Mouse (Mus musculus): ENCODE data around the gene Trpt1. TPM values are rescaled to one million over a fixed set of nuclear protein-coding genes. Genes with fewer than 3 reads are reported as not detected.

Gene Trpt1
- 10 to 100 TPM; 18.8 to 19.6 TPM for total RNA-seq (2021)
- long read RNA-seq, experiment 1, partial matches to known transcripts: 0 of 8 reads
- long read RNA-seq, experiment 1, other reads (novel, unspliced or antisense): 5 of 8 reads
- long read RNA-seq, experiment 2, partial matches to known transcripts: 0 of 6 reads
- long read RNA-seq, experiment 2, other reads (novel, unspliced or antisense): 4 of 6 reads

GRCm38 (mm10) chr19:6996006-6996405 lies at the start of gene Trpt1, which contains the start of gene Nudt22:
Trpt1 (plus strand) TSS chr19:6996131.
Nudt22 (minus strand) TSS chr19:6996117.
- TF ChIP-seq CTCF (IDR thresholded peaks at IDR 0.05): no peak
- Histone ChIP-seq H3K4me3 (peak within 1 kb of the TSS; percentile 89), H3K27ac (peak within 1 kb of the TSS; percentile 89)
- peak; percentile 79 to 80 for DNase-seq (ENCODE audit: extremely low spot score in 1 of 2, low spot score in 2 of 2)
- intact Hi-C loops (cut with DNase I): loop anchor here (2.0 kb wide), 1 partner anchor 23 kb away; the partner anchor contains the start of gene Fermt3

DNA sequence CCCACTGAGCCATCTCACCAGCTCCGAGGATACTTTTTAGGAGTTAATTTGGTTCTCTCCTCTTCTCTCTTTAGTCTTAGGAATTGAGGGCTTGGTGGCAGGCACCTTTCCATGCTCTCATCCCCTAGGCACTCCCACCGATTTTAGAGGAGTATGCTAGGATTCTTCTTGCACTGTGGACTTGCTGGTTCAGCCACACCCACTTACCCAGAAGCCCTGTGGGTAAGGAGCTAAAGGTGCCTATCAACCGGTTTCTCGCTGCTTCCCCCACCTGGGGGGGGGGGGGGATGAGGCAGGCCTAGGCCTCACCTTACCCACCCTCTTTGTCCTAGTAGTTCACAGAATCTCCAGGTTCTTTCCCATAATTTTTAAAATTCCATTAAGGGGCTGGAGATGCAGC lies 48.2 kb upstream of the Trpt1 start:
- DNase-seq (ENCODE audit: extremely low spot score in 1 of 2, low spot score in 2 of 2): no peak
- no peak for TF ChIP-seq CTCF (IDR thresholded peaks at IDR 0.05)
- intact Hi-C loops (cut with DNase I): loop anchor here (5.0 kb wide), 1 partner anchor 700 kb away; no protein-coding TSS in a partner anchor
- H3K27ac ChIP-seq: no peak overlapping the region
- no peak overlapping the region for H3K4me3 ChIP-seq

- TF ChIP-seq CTCF (IDR thresholded peaks at IDR 0.05): no peak
- intact Hi-C loops (cut with DNase I): loop anchor here (5.0 kb wide), 1 partner anchor 701 kb away; no protein-coding TSS in a partner anchor
- H3K27ac ChIP-seq: no peak overlapping the region
- H3K4me3 ChIP-seq: no peak overlapping the region
- DNase-seq (ENCODE audit: extremely low spot score in 1 of 2, low spot score in 2 of 2): no peak
Observed at GRCm38 (mm10) chr19:6948186-6948585, 47.7 kb upstream of the Trpt1 start.

DNA sequence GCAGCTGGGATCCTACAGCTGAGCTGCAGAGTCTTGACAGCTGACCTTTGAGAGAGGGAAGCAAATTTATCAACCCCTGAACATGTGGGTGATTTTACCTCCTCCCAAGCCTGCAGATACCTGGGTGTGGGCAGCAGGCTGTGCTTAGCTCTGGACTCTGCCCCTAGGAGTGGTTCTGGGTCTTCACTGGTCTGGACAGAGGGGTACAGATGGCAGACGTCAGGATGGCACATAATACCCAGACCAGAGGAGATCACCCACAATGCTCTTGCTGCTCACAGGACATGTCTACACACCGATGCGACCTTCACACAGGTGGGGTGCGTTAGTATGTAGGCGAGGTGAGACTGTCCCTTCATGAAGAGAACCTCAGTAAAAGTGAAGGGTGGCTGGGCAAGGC lies 46.4 kb upstream of the Trpt1 start:
- Histone ChIP-seq H3K4me3 (no peak overlapping the region), H3K27ac (no peak overlapping the region)
- intact Hi-C loops (cut with DNase I): loop anchor here (5.0 kb wide), 1 partner anchor 702 kb away; no protein-coding TSS in a partner anchor
- DNase-seq (ENCODE audit: extremely low spot score in 1 of 2, low spot score in 2 of 2): no peak
- TF ChIP-seq CTCF (IDR thresholded peaks at IDR 0.05): no peak

DNA sequence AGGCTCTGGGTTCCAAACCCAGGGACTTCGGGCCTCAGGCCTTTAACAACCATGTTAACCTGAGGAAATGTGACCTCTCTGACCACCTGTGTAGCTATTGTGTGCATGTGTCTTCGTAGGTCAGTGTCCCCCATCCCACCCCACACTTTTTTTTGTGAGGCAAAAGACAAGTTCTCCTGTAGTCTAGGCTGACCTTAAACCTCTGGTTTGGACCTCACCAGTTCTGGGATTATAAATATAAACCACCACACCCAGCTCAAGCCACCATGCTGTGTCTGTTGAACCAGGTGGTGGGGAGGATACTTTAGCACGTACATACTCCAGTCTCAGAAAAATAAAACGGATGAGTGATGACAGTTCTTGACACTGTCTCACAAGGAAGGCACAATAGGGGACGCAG lies 46.0 kb upstream of the Trpt1 start:
- no peak for TF ChIP-seq CTCF (IDR thresholded peaks at IDR 0.05)
- DNase-seq (ENCODE audit: extremely low spot score in 1 of 2, low spot score in 2 of 2): no peak
- Histone ChIP-seq H3K27ac (no peak overlapping the region; the same call in 1 of the 2 replicates), H3K4me3 (peak overlapping the region; percentile 62)
- intact Hi-C loops (cut with DNase I): loop anchor here (1.0 to 5.0 kb wide), 2 partner anchors 8 to 703 kb away; partner anchors contain the start of gene Gpr137

DNA sequence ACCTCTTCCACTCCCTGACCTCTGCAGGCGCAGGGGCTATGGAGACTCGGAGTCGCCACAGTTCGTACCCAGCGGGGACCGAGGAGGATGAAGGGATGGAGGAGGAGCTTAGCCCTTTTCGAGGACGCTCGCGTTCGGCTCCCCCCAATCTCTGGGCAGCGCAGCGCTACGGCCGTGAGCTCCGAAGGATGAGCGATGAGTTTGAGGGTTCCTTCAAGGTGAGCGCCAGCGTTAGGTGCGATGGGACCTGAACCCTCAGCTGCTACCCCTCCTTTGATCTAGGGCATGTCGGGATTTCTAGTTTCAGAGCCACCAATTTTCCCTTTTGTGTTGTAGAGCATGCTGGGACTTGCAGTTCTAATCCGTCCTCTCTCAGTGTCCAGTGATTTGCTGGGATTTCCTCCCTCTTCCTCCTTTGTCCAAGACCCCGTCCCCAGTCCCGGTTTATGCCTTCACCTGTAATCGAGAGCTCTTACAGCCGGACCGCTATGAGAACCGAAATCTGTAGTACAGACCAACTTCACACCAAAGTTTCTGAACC lies 45.2 kb upstream of the Trpt1 start:
- peak in 1 of 2 experiments; percentile 56 for DNase-seq (ENCODE audit: extremely low spot score in 1 of 2, low spot score in 2 of 2)
- Histone ChIP-seq H3K4me3 (peak overlapping the region; percentile 62), H3K27ac (peak overlapping the region; percentile 96)
- TF ChIP-seq CTCF (IDR thresholded peaks at IDR 0.05): no peak
- intact Hi-C loops (cut with DNase I): loop anchor here (1.0 kb wide), 1 partner anchor 8 kb away; the partner anchor contains the start of gene Gpr137

GRCm38 (mm10) chr19:6951381-6951968 lies 44.5 kb upstream of the Trpt1 start:
- Histone ChIP-seq H3K27ac (peak overlapping the region; percentile 96), H3K4me3 (peak overlapping the region; percentile 62)
- peak; percentile 90 to 92 for DNase-seq (ENCODE audit: extremely low spot score in 1 of 2, low spot score in 2 of 2)
- intact Hi-C loops (cut with DNase I): no loop called here
- TF ChIP-seq CTCF (IDR thresholded peaks at IDR 0.05): no peak

DNA sequence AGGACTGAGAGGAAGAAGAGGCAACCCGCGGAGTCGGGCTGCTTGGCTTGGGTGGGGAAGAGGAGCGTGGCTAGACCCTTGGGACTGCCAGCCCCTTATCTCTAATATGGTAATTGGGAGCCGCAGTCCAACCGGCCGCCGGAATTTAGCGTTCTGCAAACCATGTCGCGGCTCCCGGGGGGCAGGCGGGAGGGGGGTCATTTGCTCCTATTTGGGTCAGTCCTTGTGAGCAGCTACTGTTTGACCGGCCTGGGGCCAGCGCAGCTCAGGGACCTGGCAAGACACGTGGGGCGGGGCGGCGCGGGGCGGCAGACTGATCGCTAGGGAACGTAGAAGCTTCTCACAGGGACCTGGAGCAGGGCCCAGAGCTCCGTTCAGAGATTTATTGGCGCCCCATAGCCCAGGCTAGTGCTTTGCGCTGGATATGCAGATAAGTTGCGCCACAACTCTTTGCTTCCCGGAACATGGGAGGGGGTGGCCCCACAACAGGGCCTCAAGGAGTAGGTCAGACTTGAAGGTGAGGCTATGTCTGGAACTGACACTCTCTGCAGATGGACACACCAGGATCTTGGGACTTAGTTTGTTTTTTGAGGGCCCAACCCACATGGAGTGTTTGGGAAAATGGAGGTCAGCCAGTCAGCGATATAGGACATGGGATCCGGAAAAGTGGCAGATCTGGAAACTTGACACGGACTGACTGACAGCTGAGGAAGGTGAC lies 43.8 kb upstream of the Trpt1 start:
- Histone ChIP-seq H3K4me3 (peak overlapping the region; percentile 62), H3K27ac (peak overlapping the region; percentile 96)
- TF ChIP-seq CTCF (IDR thresholded peaks at IDR 0.05): no peak
- peak; percentile 60 to 75 for DNase-seq (ENCODE audit: extremely low spot score in 1 of 2, low spot score in 2 of 2)
- intact Hi-C loops (cut with DNase I): loop anchor here (2.0 kb wide), 1 partner anchor 17 kb away; no protein-coding TSS in a partner anchor

GRCm38 (mm10) chr19:6952712-6953037 lies 43.3 kb upstream of the Trpt1 start:
- H3K27ac ChIP-seq: peak overlapping the region; percentile 96

DNA sequence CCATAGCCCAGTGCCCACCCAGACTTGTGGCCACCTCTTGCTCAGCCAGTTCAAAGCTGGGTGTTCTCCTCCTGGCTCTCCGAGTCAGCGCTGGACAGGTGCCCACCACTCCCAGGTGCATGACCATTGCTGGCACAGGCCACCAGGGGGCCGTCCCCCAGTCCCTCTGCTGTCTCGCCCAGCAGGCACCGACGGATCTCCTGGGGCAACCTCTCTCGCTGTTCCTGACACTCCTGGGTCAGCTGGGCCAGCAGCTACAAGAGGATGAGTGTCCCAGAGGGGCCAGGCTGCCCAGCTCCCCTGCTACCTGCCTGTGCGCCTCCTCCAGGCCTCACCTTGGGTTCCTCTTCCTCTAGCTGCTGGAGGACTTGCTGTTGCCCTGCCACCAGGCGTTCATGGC lies 41.9 kb upstream of the Trpt1 start:
- no peak for DNase-seq (ENCODE audit: extremely low spot score in 1 of 2, low spot score in 2 of 2)
- no peak overlapping the region for H3K4me3 ChIP-seq
- intact Hi-C loops (cut with DNase I): no loop called here
- H3K27ac ChIP-seq: no peak overlapping the region
- TF ChIP-seq CTCF (IDR thresholded peaks at IDR 0.05): peak; percentile 31

More at GRCm38 (mm10) chr19:6952712-6953037, 43.3 kb upstream of the Trpt1 start:
- no peak for TF ChIP-seq CTCF (IDR thresholded peaks at IDR 0.05)
- H3K4me3 ChIP-seq: peak overlapping the region; percentile 62
- intact Hi-C loops (cut with DNase I): loop anchor here (2.0 kb wide), 1 partner anchor 16 kb away; no protein-coding TSS in a partner anchor
- DNase-seq (ENCODE audit: extremely low spot score in 1 of 2, low spot score in 2 of 2): no peak

DNA sequence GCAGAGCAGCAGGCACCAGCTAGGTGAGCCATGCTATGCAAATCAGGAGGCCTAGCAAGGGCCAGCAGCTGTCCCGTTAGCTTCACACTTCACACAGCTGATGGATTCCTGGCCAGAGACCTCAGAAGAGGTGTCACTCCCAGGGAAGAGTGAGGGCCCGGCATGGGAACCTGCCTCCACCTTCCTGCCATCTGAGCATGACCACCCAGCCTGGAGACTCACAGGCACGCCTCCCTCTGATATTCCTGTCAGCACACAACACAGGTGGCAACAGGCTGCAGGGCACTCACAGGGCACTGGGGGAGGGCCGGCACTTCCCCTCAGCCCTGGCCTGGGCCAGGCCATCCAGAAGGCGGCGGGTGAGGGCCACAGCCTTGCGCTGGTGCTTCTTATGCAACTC lies 40.5 kb upstream of the Trpt1 start:
- intact Hi-C loops (cut with DNase I): no loop called here
- no peak overlapping the region for H3K27ac ChIP-seq
- TF ChIP-seq CTCF (IDR thresholded peaks at IDR 0.05): no peak
- no peak overlapping the region for H3K4me3 ChIP-seq
- no peak for DNase-seq (ENCODE audit: extremely low spot score in 1 of 2, low spot score in 2 of 2)

- no peak for TF ChIP-seq CTCF (IDR thresholded peaks at IDR 0.05)
- no peak for DNase-seq (ENCODE audit: extremely low spot score in 1 of 2, low spot score in 2 of 2)
Observed at GRCm38 (mm10) chr19:6956461-6956860, 39.5 kb upstream of the Trpt1 start.

More at GRCm38 (mm10) chr19:6956461-6956860, 39.5 kb upstream of the Trpt1 start:
- Histone ChIP-seq H3K4me3 (no peak overlapping the region), H3K27ac (no peak overlapping the region)
- intact Hi-C loops (cut with DNase I): no loop called here
